Mouse (Mus musculus) heart, adult 2 months (tissue): ENCODE measurements at regions not wholly inside any gene's neighbourhood (a gene's known extent, or its start where the extent isn't known, plus 50 kb on each side); places are given as distances from the start of the nearest gene placed in this dataset.

ENCODE experiments used
- DNase-seq, 2 experiments: peaks; one replicate each; pipeline ENCODE4 v3.0.0; 2021
- H3K27ac ChIP-seq: fragments of 200-600 bp; 2 replicates; pipeline ENCODE4 v1.8.1; 2022
- H3K27me3 ChIP-seq: fragments of 200-500 bp; 2 replicates; pipeline ENCODE4 v1.6.1; 2012; ENCODE audit warnings: mild to moderate bottlenecking, low read length, inconsistent platforms, mixed read lengths; ENCODE audit not compliant: control insufficient read depth, insufficient read depth
- H3K36me3 ChIP-seq: fragments of 200-500 bp; 2 replicates; pipeline ENCODE4 v1.6.1; 2012; ENCODE audit warnings: low read length, inconsistent platforms; ENCODE audit not compliant: control insufficient read depth, insufficient read depth
- H3K4me1 ChIP-seq: fragments of 200-500 bp; 2 replicates; pipeline ENCODE4 v1.6.1; 2011; ENCODE audit warnings: low read length; ENCODE audit not compliant: control insufficient read depth, insufficient read depth
- H3K4me3 ChIP-seq: fragments of 200-600 bp; 2 replicates; pipeline ENCODE4 v1.8.1; 2022
- H3K79me2 ChIP-seq: fragments of 200-500 bp; replicated peaks from 2 replicates; pipeline ENCODE4 v1.6.1; 2012; ENCODE audit warnings: mild to moderate bottlenecking, inconsistent platforms, low read length, moderate library complexity, mixed read lengths; ENCODE audit not compliant: control insufficient read depth, insufficient read depth
- H3K9ac ChIP-seq: fragments of 200-500 bp; 2 replicates; pipeline ENCODE4 v1.6.1; 2012; ENCODE audit warnings: low read depth, mild to moderate bottlenecking, control low read depth, inconsistent platforms, low read length, mixed read lengths
- CTCF ChIP-seq: fragments of 200-600 bp; IDR thresholded peaks from 2 replicates; pipeline ENCODE4 v1.8.1; 2022; ENCODE audit warnings: antibody characterized with exemption, mild to moderate bottlenecking, moderate library complexity
- EP300 ChIP-seq: fragments of 200-500 bp; IDR thresholded peaks from 2 replicates; pipeline ENCODE4 v1.6.1; 2011; ENCODE audit warnings: low read depth, low read length, control low read depth; ENCODE audit not compliant: insufficient read depth
- POLR2A ChIP-seq: fragments of 200-500 bp; IDR thresholded peaks from 2 replicates; pipeline ENCODE4 v1.6.1; 2011; ENCODE audit warnings: mild to moderate bottlenecking, low read depth, low read length, control low read depth; ENCODE audit not compliant: insufficient read depth
- WGBS: fragments of 180-500 bp; shearing (Covaris S2); methylation state at CpG from one replicate; pipeline ENCODE4 v1.1.7; 2018; 5-methylcytosine and 5-hydroxymethylcytosine counted together
- intact Hi-C: fragments of 180-260 bp; cut with DNase I; formaldehyde crosslinking; loops from one replicate; pipeline ENCODE4 v1.15.1; 2025

DNA sequence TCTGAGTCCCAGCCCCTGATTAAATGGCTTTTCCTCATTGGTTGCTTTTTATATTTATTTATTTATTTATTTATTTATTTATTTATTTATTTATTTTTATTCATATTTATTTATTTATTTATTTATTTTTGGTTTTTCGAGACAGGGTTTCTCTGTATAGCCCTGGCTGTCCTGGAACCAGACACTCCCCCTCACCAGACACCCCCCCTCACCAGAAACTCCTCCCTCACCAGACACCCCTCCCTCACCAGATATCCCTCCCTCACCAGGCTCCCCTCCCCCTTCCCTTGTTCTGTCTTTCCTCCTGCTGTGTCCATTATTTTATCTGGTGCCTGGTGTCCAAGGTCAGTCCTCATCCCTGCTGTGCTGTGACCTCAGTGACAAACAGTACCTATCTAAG, 134.7 kb upstream of the Slc7a14 start:
- intact Hi-C loops, result no loop called here
- H3K9ac ChIP-seq, result no peak overlapping the region
- H3K27me3 ChIP-seq, result no peaks in the 10 kb centered on the region
- DNase-seq, result no peak
- H3K27ac ChIP-seq, result no peak overlapping the region
- no peak overlapping the region for H3K4me3 ChIP-seq
- TF ChIP-seq CTCF (no peak), POLR2A (no peak), EP300 (no peak)
- 82% methylated on average over 1 of the region's 1 CpGs for WGBS
- H3K4me1 ChIP-seq, result no peaks in the 10 kb centered on the region
- no peaks in the 10 kb centered on the region for H3K79me2 ChIP-seq
- H3K36me3 ChIP-seq, result no peaks in the 10 kb centered on the region

DNA sequence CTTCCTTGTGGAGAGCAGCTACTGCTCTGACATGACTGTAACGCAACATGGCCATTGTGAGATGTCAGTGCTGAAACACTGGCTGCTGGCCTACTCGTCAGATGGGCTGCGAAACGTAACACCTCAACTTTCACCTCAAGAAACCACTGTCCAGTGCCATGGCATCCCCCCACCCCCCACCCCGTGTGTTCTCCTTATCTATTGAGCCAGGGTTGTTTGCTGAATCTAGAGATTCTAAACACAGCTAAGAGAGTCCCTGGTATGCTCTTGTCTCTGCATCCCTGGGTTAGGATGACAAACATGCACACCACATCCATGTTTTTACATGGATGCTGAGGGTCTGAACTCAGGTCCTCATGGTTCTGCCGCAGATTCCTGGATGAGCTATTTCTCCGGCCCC, 134.1 kb upstream of the Slc7a14 start:
- Histone ChIP-seq H3K27me3 (no peaks in the 10 kb centered on the region), H3K4me3 (no peak overlapping the region), H3K9ac (no peak overlapping the region), H3K36me3 (no peaks in the 10 kb centered on the region), H3K79me2 (no peaks in the 10 kb centered on the region), H3K4me1 (no peaks in the 10 kb centered on the region), H3K27ac (no peak overlapping the region)
- no peak for DNase-seq
- WGBS, result 80% methylated on average over 7 of the region's 7 CpGs
- intact Hi-C loops, result no loop called here
- TF ChIP-seq EP300 (no peak), CTCF (no peak), POLR2A (no peak)

DNA sequence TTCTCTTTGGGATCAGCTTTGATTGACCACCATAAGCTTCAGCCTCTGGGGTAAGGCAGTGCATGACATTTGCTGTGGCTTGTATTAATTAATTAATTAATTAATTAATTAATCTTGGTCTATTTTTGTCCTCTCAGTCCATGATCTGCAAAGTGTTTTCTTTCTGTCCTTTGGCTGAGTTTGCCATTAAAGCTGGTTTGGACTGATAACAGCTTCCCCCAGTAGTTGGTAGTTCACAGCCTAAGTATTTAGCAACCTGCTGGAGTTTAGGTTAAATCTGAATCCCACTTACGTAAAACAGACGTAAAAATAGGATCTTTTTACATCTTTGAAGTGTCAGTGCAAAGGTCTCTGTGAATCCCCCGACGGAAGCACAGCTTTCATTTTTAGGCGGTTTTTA, 133.7 kb upstream of the Slc7a14 start:
- no peak for DNase-seq
- Histone ChIP-seq H3K9ac (no peak overlapping the region), H3K79me2 (no peaks in the 10 kb centered on the region), H3K27ac (no peak overlapping the region), H3K4me1 (no peaks in the 10 kb centered on the region), H3K36me3 (no peaks in the 10 kb centered on the region), H3K27me3 (no peaks in the 10 kb centered on the region), H3K4me3 (no peak overlapping the region)
- WGBS, result 82% methylated on average over 5 of the region's 5 CpGs
- intact Hi-C loops, result no loop called here
- TF ChIP-seq CTCF, result no peak
- no peak for TF ChIP-seq POLR2A
- TF ChIP-seq EP300, result no peak

GRCm38 (mm10) chr3:31440282-31440681, 130.1 kb upstream of the Slc7a14 start:
- Histone ChIP-seq H3K9ac (no peak overlapping the region), H3K36me3 (no peaks in the 10 kb centered on the region), H3K79me2 (no peaks in the 10 kb centered on the region), H3K27me3 (no peaks in the 10 kb centered on the region), H3K4me1 (no peaks in the 10 kb centered on the region), H3K27ac (no peak overlapping the region), H3K4me3 (no peak overlapping the region)
- TF ChIP-seq POLR2A, result no peak
- no peak for TF ChIP-seq CTCF
- intact Hi-C loops, result no loop called here
- 69% methylated on average over 2 of the region's 2 CpGs for whole genome bisulfite sequencing
- no peak for DNase-seq

DNA sequence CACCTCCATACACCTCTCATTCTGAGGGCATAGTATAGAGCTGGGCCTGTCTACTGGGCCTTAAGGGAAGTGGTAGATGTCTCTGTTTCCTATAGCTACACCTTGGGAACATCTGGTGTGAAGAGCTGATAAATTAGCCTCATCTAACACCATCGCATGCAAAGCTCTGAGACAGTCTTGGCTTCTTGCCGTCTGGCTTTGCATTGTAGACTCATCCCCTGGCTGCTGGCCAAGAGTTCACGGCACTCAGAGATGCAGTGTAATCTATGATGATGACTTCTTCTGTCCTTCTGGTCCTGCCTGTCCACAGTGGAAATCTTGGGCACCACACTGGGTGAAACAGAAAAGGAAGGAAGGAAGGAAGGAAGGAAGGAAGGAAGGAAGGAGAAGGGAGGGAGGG, 127.8 kb upstream of the Slc7a14 start:
- H3K9ac ChIP-seq, result no peak overlapping the region
- no peaks in the 10 kb centered on the region for H3K4me1 ChIP-seq
- no peak for TF ChIP-seq EP300
- no peak for TF ChIP-seq POLR2A
- no peak for TF ChIP-seq CTCF
- WGBS, result 45% methylated on average over 3 of the region's 3 CpGs
- H3K27me3 ChIP-seq, result no peaks in the 10 kb centered on the region
- H3K4me3 ChIP-seq, result no peak overlapping the region
- H3K79me2 ChIP-seq, result no peaks in the 10 kb centered on the region
- intact Hi-C loops, result no loop called here
- no peak overlapping the region for H3K27ac ChIP-seq
- H3K36me3 ChIP-seq, result no peaks in the 10 kb centered on the region
- no peak for DNase-seq

DNA sequence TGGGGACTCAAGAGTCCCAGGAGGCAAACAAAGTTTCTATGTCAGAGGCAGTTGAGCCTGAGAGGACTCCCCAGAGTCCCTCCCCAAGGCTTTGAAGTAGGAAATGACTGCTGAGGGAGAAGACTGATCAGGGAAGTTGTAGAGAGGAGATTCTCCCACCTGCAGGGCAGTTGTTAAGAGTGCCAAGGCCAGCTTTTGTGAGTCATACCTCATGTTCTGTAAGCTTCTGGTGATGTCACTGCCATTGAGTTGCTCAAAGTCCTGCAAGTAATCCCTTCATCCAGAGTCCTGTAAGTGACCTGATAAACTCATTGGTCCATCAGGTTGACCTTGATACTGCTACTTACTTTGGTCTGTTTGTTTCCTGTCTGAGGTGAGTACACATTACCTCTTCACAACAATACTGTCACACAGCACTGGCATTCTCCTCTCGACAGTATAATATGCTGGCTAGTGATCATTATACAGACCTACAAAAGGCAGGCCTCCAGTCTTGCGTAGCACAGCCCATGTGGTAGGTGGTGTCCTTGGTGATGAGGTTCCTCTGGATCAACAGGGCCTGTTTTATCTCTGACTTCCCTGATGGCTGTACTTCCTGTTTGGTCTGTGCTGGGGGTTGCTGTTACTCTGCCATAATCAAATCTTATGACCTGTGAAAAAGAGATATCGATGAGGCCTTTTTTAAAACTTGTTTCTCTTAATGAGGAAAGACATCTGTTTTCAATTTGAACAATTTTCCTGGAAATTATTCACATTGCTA, 125.2 kb upstream of the Slc7a14 start:
- 41% methylated on average over 3 of the region's 3 CpGs for WGBS
- no peak for DNase-seq
- TF ChIP-seq POLR2A (no peak), CTCF (no peak), EP300 (no peak)
- intact Hi-C loops, result no loop called here
- Histone ChIP-seq H3K79me2 (no peaks in the 10 kb centered on the region), H3K27ac (no peak overlapping the region), H3K27me3 (no peaks in the 10 kb centered on the region), H3K4me3 (no peak overlapping the region), H3K9ac (no peak overlapping the region), H3K36me3 (no peaks in the 10 kb centered on the region), H3K4me1 (no peaks in the 10 kb centered on the region)

DNA sequence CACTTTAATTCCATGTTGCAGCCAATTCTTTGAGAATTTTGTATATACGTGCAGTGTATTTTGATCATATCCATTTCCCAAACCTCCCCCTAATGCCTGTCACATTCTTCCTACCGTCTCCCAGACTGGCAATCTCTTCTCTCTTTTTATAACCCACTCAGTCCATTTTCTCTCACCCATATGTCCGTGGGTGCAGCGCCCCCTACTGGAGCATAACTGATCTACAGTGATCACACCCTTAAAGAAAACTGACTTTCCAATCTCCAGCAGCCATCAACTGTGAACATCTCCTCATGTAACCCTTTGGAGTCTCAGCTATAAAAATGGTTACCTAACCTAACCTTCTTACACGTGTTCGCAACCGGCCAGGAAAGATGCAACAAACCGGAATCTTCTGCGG, 123.0 kb upstream of the Slc7a14 start:
- Histone ChIP-seq H3K4me1 (no peaks in the 10 kb centered on the region), H3K4me3 (no peak overlapping the region), H3K27ac (no peak overlapping the region), H3K79me2 (no peaks in the 10 kb centered on the region), H3K9ac (no peak overlapping the region), H3K36me3 (no peaks in the 10 kb centered on the region), H3K27me3 (no peaks in the 10 kb centered on the region)
- TF ChIP-seq CTCF (0 out of 2 replicates have a peak, but pooled peaks have one; percentile 16), EP300 (no peak)
- no peak for DNase-seq
- intact Hi-C loops, result no loop called here
- 85% methylated on average over 9 of the region's 9 CpGs for WGBS
